Mouse (Mus musculus): ENCODE results near the gene Uvrag. TPM values are rescaled to one million over a fixed set of nuclear protein-coding genes. Genes with fewer than 3 reads are reported as not detected.

Gene Uvrag
- polyA plus RNA-seq, 1 experiment from 2014 or later = 9.7 TPM

GRCm38 (mm10) chr7:99175118-99175517 lies 34.2 kb upstream of the Uvrag start:
- 89% methylated on average over 11 of the region's 11 CpGs for WGBS
- H3K9me3 ChIP-seq (replicated peaks) = no peaks in the 10 kb centered on the region
- H3K27ac ChIP-seq (replicated peaks) = no peak overlapping the region
- no peak overlapping the region for H3K4me3 ChIP-seq
- peaks cover 5% of the 10 kb centered on the region; the same call in 1 of the 2 replicates for H3K27me3 ChIP-seq (ENCODE audit: low read depth, poor library complexity, severe bottlenecking)
- no peak for DNase-seq (ENCODE audit: low spot score)
- peaks cover 12% of the 10 kb centered on the region for H3K4me1 ChIP-seq
- H3K36me3 ChIP-seq = no peaks in the 10 kb centered on the region

GRCm38 (mm10) chr7:99174006-99174405 lies 33.1 kb upstream of the Uvrag start:
- Histone ChIP-seq H3K9me3 (replicated peaks) (no peaks in the 10 kb centered on the region), H3K4me3 (no peak overlapping the region), H3K4me1 (peaks cover 12% of the 10 kb centered on the region), H3K36me3 (no peaks in the 10 kb centered on the region), H3K27me3 (ENCODE audit: low read depth, poor library complexity, severe bottlenecking) (no peaks in the 10 kb centered on the region), H3K27ac (replicated peaks) (no peak overlapping the region)
- no peak for DNase-seq (ENCODE audit: low spot score)
- 95% methylated on average over 4 of the region's 4 CpGs for WGBS

DNA sequence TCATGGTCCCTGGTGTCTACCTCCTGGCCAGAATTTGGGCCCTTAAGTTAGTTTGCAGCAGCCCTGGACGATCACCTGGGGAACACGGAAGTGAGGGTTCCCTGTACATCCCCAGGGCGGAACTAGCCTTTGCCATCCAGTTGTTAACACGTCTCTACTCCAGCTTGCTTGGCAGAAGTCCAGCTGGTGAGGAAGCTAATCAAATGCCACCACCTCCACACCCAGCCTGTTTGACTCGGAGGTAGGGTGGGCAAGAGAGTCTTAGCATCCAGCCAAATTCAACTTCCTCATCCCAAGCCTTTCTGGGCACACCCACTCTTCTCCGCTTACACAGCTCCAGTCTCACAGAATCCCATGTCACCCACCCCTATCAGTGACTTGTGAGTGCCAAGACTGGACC lies 32.0 kb upstream of the Uvrag start:
- Histone ChIP-seq H3K9me3 (replicated peaks) (no peaks in the 10 kb centered on the region), H3K4me3 (no peak overlapping the region), H3K27ac (replicated peaks) (no peak overlapping the region), H3K36me3 (no peaks in the 10 kb centered on the region), H3K4me1 (peaks cover 11% of the 10 kb centered on the region), H3K27me3 (ENCODE audit: low read depth, poor library complexity, severe bottlenecking) (no peaks in the 10 kb centered on the region)
- WGBS = 92% methylated on average over 6 of the region's 6 CpGs
- DNase-seq (ENCODE audit: low spot score) = no peak

DNA sequence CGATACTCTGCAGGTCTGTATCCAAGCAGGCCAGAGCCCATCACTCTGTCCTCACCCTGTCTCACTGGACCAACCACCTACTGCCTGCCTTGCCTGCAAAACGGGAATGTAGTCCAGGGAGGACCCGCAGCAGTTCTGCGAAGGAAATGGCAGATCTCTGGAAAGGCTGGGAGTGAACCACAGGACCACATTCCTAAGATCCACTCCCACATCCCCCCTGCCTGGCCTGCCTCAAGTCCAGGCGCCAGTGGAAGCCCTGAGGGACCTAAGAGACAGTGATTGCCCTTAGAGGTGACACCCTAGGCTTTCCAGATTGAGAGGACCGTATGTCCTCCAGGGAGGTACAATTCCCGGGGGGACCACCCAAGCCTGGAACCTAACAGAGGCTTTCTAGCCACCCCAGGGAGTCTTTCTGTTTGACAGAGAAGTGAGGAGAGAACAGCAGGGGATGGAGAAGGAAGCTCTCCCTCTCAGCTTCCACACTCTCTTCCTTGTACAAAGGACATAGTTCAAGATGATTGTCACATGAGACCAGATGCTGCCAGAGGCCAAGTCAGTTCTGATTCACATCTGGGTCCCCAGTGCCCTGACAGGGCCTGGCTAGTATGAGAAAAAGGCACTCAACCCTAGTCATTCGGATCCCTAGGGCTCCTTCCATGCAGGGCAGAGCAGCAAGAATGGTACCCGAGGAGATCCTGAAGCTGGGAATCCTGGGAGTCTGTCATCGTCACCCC lies 31.0 kb upstream of the Uvrag start:
- H3K4me1 ChIP-seq = peaks cover 1% of the 10 kb centered on the region
- H3K36me3 ChIP-seq = no peaks in the 10 kb centered on the region
- H3K9me3 ChIP-seq (replicated peaks) = no peaks in the 10 kb centered on the region
- no peak for DNase-seq (ENCODE audit: low spot score)
- no peak overlapping the region for H3K27ac ChIP-seq (replicated peaks)
- WGBS = 70% methylated on average over 10 of the region's 10 CpGs
- no peaks in the 10 kb centered on the region for H3K27me3 ChIP-seq (ENCODE audit: low read depth, poor library complexity, severe bottlenecking)
- H3K4me3 ChIP-seq = no peak overlapping the region

- WGBS = 94% methylated on average over 6 of the region's 6 CpGs
- H3K27me3 ChIP-seq (ENCODE audit: low read depth, poor library complexity, severe bottlenecking) = no peaks in the 10 kb centered on the region
- H3K4me1 ChIP-seq = no peaks in the 10 kb centered on the region
- no peak for DNase-seq (ENCODE audit: low spot score)
- H3K4me3 ChIP-seq = no peak overlapping the region
- no peaks in the 10 kb centered on the region for H3K36me3 ChIP-seq
- no peak overlapping the region for H3K27ac ChIP-seq (replicated peaks)
- H3K9me3 ChIP-seq (replicated peaks) = no peaks in the 10 kb centered on the region
Observed at GRCm38 (mm10) chr7:99170519-99170918, 29.6 kb upstream of the Uvrag start.

GRCm38 (mm10) chr7:99169717-99170403 lies 28.9 kb upstream of the Uvrag start:
- H3K4me3 ChIP-seq = no peak overlapping the region
- DNase-seq (ENCODE audit: low spot score) = no peak
- no peaks in the 10 kb centered on the region for H3K9me3 ChIP-seq (replicated peaks)
- WGBS = 89% methylated on average over 9 of the region's 9 CpGs
- no peaks in the 10 kb centered on the region for H3K4me1 ChIP-seq
- H3K27ac ChIP-seq (replicated peaks) = no peak overlapping the region
- no peaks in the 10 kb centered on the region for H3K36me3 ChIP-seq
- no peaks in the 10 kb centered on the region for H3K27me3 ChIP-seq (ENCODE audit: low read depth, poor library complexity, severe bottlenecking)

- Histone ChIP-seq H3K4me3 (no peak overlapping the region), H3K27ac (replicated peaks) (no peak overlapping the region), H3K36me3 (no peaks in the 10 kb centered on the region), H3K9me3 (replicated peaks) (no peaks in the 10 kb centered on the region), H3K27me3 (ENCODE audit: low read depth, poor library complexity, severe bottlenecking) (no peaks in the 10 kb centered on the region), H3K4me1 (no peaks in the 10 kb centered on the region)
- DNase-seq (ENCODE audit: low spot score) = no peak
- WGBS = 85% methylated on average over 6 of the region's 6 CpGs
Observed at GRCm38 (mm10) chr7:99168756-99169155, 27.8 kb upstream of the Uvrag start.

- Histone ChIP-seq H3K27me3 (ENCODE audit: low read depth, poor library complexity, severe bottlenecking) (no peaks in the 10 kb centered on the region), H3K9me3 (replicated peaks) (no peaks in the 10 kb centered on the region), H3K4me3 (no peak overlapping the region), H3K36me3 (no peaks in the 10 kb centered on the region), H3K4me1 (no peaks in the 10 kb centered on the region), H3K27ac (replicated peaks) (no peak overlapping the region)
- 73% methylated on average over 5 of the region's 5 CpGs for WGBS
- DNase-seq (ENCODE audit: low spot score) = no peak
Observed at GRCm38 (mm10) chr7:99167939-99168338, 27.0 kb upstream of the Uvrag start.

DNA sequence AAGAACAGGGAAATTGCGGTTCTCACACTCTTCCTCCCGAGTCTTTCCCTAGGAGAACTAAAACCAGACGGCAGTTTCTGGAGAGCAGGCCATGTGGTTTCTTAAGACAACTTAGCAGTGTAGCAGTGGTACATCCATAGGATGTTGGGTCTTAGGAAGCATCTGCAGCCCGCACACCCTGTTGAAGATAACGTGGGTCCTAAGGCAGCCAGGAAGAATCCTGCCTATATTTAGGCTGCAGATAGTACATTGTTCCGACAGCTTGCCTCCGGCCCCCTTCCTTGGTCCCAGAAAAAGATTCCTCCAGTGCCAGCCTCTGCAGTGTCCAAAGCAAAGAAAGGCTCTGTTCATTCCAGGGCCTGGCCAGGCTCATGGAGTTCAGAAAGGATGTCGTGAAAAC lies 25.2 kb upstream of the Uvrag start:
- H3K36me3 ChIP-seq = no peaks in the 10 kb centered on the region
- WGBS = 91% methylated on average over 8 of the region's 8 CpGs
- no peak for DNase-seq (ENCODE audit: low spot score)

GRCm38 (mm10) chr7:99164873-99165410 lies 24.0 kb upstream of the Uvrag start:
- WGBS = 88% methylated on average over 7 of the region's 7 CpGs
- no peak overlapping the region for H3K27ac ChIP-seq (replicated peaks)
- H3K27me3 ChIP-seq (ENCODE audit: low read depth, poor library complexity, severe bottlenecking) = no peaks in the 10 kb centered on the region
- H3K9me3 ChIP-seq (replicated peaks) = no peaks in the 10 kb centered on the region
- DNase-seq (ENCODE audit: low spot score) = no peak
- H3K36me3 ChIP-seq = no peaks in the 10 kb centered on the region
- H3K4me3 ChIP-seq = no peak overlapping the region
- H3K4me1 ChIP-seq = peaks cover 15% of the 10 kb centered on the region

More for the DNA sequence above, 25.2 kb upstream of the Uvrag start:
- no peaks in the 10 kb centered on the region for H3K27me3 ChIP-seq (ENCODE audit: low read depth, poor library complexity, severe bottlenecking)
- H3K9me3 ChIP-seq (replicated peaks) = no peaks in the 10 kb centered on the region
- H3K4me3 ChIP-seq = no peak overlapping the region
- no peak overlapping the region for H3K27ac ChIP-seq (replicated peaks)
- H3K4me1 ChIP-seq = peaks cover 8% of the 10 kb centered on the region

- Histone ChIP-seq H3K4me1 (peaks cover 22% of the 10 kb centered on the region), H3K27ac (replicated peaks) (no peak overlapping the region), H3K36me3 (no peaks in the 10 kb centered on the region; the same call in 1 of the 2 replicates), H3K27me3 (ENCODE audit: low read depth, poor library complexity, severe bottlenecking) (no peaks in the 10 kb centered on the region), H3K9me3 (replicated peaks) (no peaks in the 10 kb centered on the region), H3K4me3 (no peak overlapping the region)
- no peak for DNase-seq (ENCODE audit: low spot score)
- WGBS = 91% methylated on average over 7 of the region's 7 CpGs
Observed at GRCm38 (mm10) chr7:99162462-99162861, 21.5 kb upstream of the Uvrag start.

DNA sequence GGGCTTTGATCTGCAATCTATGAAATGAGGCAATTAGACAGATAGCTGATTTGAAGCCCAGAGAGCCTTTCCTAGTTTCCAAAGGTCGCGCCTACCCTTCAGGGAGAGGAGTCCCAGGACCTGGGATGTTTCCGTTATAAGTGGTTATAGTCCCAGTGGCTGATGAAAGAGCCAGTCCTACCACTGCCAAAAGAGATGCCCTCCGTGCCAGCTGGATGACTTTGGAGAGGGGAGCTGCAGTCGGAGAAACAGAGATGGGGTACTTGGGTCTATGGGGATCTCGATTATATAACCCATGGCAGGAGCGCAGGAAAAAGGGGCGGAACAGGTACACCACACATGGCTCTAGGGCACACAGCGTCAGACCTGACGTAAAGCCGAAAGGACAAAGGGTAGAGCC lies 21.0 kb upstream of the Uvrag start:
- Histone ChIP-seq H3K27ac (replicated peaks) (no peak overlapping the region), H3K9me3 (replicated peaks) (no peaks in the 10 kb centered on the region), H3K4me1 (peaks cover 23% of the 10 kb centered on the region), H3K4me3 (no peak overlapping the region), H3K27me3 (ENCODE audit: low read depth, poor library complexity, severe bottlenecking) (no peaks in the 10 kb centered on the region), H3K36me3 (no peaks in the 10 kb centered on the region; the same call in 1 of the 2 replicates)
- WGBS = 92% methylated on average over 11 of the region's 11 CpGs
- no peak for DNase-seq (ENCODE audit: low spot score)

DNA sequence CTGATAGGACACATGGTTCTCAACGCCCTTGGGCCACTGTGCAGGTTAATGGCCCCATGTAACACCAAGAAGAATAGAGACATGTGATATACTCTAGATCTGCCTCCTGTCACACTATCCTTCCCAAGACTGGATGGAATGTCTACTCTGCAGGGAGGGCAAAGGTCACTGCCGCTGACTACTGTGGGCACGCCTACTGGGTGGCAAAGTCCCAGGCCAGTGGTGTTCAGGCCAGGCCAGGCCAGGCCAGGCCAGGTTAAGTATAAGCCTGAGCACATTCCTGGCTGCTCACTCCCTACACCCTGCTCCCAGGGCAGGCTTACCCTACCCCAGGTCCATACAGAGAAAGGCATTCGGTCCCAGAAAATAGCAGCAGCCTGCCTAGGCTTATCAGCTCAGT lies 20.6 kb upstream of the Uvrag start:
- Histone ChIP-seq H3K4me3 (no peak overlapping the region), H3K27me3 (ENCODE audit: low read depth, poor library complexity, severe bottlenecking) (0 out of 2 replicates have a peak, but pooled peaks cover 3% of the 10 kb centered on the region), H3K36me3 (no peaks in the 10 kb centered on the region; the same call in 1 of the 2 replicates), H3K9me3 (replicated peaks) (no peaks in the 10 kb centered on the region), H3K4me1 (peaks cover 27% of the 10 kb centered on the region), H3K27ac (replicated peaks) (peak overlapping the region; percentile 63)
- 60% methylated on average over 4 of the region's 4 CpGs for WGBS
- no peak for DNase-seq (ENCODE audit: low spot score)
